Mouse (Mus musculus): ENCODE measurements around the gene Gm10770. TPM values are rescaled to one million over a fixed set of nuclear protein-coding genes. Genes with fewer than 3 reads are reported as not detected.

The Gm10770 gene
- not detected in 2 replicates for polyA plus RNA-seq (2012; rRNA removed)

DNA sequence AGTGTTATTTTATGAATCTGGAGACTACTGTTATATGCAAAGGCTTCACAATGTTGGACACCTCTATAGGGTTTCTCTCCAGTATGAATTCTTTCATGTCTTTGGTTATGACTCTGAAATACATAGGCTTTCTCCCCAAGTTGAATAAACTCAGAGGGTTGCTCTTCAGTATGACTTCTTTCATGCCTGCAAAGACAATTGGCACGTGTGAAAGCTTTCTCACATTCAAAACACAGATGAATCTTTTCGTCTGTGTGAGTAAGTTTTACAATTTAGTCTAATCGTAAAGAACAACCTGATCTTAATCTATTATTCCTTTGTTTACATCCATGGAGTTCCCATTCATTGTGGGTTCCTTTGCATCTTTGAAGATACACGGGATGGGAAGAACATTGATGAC, at the start of gene Gm10770:
TSS of gene Gm10770 (minus strand) at position 101 of the 400 bp plus-strand sequence.

GRCm38 (mm10) chr2:150217600-150218362, 38.3 kb upstream of the Gm10770 start, which contains the start of gene Zfp937:
Zfp937 (plus strand) TSS chr2:150218073.

DNA sequence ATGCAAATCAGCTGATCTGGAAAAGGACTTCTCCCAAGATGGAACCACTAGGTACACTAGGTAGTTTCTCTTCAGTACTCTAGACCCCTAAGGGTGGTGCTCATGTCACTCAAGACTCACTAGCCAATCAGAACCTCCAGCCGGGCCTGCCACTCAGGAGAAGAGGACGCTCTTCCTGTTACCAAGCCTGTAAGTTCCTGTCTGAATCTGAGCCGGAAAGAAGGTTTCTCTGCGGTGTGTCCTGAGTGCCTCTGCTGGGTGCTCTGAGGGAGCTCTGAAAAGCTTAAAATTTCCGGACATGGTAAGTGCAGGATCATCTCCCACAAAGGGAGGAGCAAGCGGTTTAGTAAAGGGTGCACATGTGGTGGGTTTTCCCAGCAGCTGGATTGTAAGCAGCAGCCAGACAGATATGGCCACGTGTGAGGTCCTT, 2.1 kb upstream of the Gm10770 start, which contains the start of gene Gm14139:
TSS of gene Gm14139 (plus strand) at position 186 of the 430 bp plus-strand sequence.

GRCm38 (mm10) chr2:150136435-150136897, 43.0 kb downstream of the Gm10770 start, which contains the start of gene Zfp120:
Zfp120 (minus strand) TSS chr2:150136708.

Other genes starting within 250 kb of the Gm10770 start
- 0.16 and 0.73 TPM in 2 replicates for gene Zfp120, start 43.0 kb downstream of the Gm10770 start, polyA plus RNA-seq (2012; rRNA removed)
- not detected in 2 replicates for gene Gm14139, start 2.1 kb upstream of the Gm10770 start, polyA plus RNA-seq (2012; rRNA removed)
- gene Zfp937, start 38.4 kb upstream of the Gm10770 start, polyA plus RNA-seq (2012; rRNA removed) = 0.02 TPM in 1 of 2 replicates, not detected in the other
- gene Gm21994, start 75.9 kb upstream of the Gm10770 start, polyA plus RNA-seq (2012; rRNA removed) = not detected in 2 replicates
- gene Gm14124, start 77.8 kb upstream of the Gm10770 start, polyA plus RNA-seq (2012; rRNA removed) = not detected in 2 replicates
- not detected in 2 replicates for gene Gm10130, start 144.0 kb upstream of the Gm10770 start, polyA plus RNA-seq (2012; rRNA removed)
- not detected in 2 replicates for gene 3300002I08Rik, start 183.1 kb upstream of the Gm10770 start, polyA plus RNA-seq (2012; rRNA removed)

Data from stomach, adult 2 months (tissue).